Mouse (Mus musculus) liver, embryonic 18 days (tissue): ENCODE data around the gene Adamts8. TPM values are rescaled to one million over a fixed set of nuclear protein-coding genes. Genes with fewer than 3 reads are reported as not detected.

Experiments used
- polyA plus RNA-seq: library from polyadenylated mRNA; depleted of rRNA; stranded (reverse); fragments of >200 nt; gene quantifications from 2 replicates; pipeline ENCODE4 v1.2.3, GENCODE M21; 2012; rRNA removed

Adamts8 gene
- polyA plus RNA-seq = 0.03 and 0.06 TPM in 2 replicates

DNA sequence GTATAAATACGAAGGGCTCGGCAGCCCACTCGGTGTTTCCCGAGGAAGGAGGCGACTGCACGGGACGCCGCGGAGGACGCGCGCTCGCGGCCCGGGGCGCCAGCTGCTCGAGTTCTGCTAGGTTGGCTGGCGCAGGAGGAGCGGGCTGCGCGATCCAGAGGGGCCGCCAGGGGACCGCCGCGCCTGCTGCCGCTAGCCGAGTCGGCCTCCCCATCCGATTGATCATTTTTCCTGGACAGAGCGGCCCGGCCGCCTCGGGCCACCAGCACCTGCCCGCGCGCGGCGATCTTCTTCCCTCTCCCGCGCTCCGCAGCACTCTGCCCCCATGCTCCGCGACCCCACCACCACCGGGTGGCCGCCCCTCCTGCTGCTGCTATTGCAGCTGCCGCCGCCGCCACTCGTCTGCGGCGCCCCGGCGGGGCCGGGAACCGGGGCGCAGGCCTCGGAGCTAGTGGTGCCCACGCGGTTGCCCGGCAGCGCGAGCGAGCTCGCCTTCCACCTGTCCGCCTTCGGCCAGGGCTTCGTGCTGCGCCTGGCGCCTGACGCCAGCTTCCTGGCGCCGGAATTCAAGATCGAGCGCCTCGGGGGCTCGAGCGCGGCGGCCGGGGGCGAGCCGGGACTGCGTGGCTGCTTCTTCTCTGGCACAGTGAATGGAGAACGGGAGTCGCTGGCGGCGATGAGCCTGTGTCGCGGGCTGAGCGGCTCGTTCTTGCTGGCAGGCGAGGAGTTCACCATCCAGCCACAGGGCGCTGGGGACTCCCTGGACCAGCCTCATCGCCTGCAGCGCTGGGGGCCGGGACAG, at the start of gene Adamts8:
Gene Adamts8 (plus strand): TSS at position 51 of the 802 bp plus-strand sequence.

DNA sequence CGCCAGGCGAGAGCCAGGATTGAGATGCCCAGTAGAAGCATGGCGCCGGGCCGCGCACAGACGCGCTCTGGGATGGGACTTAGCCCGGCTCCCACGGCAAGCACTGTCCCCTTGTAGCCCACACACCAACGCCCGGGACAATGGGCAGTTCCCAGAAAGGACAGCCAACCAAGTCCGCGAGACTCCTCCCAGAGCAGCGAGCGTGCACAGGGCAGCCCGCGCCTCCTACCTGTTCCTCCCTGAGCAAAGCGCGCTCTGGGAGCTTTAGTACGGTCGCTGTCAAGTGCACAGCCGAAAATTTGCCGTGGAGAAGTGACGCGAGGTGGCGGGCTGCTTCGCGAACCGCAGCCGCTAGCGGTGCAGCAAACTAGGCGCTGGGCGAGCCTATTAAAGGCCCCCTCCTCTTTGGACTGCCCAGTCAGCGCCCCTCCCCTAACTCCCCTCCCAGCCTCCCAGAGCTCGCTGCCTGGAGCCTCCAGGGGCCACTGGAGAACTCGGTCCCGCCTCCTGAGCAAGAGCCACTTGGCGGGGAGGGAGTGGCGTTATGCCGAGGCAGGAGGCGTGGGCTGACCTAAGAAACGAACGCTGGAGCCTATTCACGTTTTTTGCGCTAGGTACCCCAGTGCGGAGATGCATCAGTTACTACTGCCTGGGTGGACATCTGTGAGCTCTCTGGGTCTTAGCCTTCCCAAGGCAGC, 20.0 kb upstream of the Adamts8 start, which contains the start of gene Adamts15:
Gene Adamts15 (minus strand): TSS at position 256 of the 698 bp plus-strand sequence.

Other genes starting within 250 kb of the Adamts8 start
- gene Adamts15, start 20.1 kb upstream of the Adamts8 start, polyA plus RNA-seq = 0.65 and 0.71 TPM in 2 replicates
- gene Zbtb44, start 88.1 kb downstream of the Adamts8 start, polyA plus RNA-seq = 4.9 and 5.3 TPM in 2 replicates
- 0.79 and 0.80 TPM in 2 replicates for gene St14, start 189.3 kb downstream of the Adamts8 start, polyA plus RNA-seq